Mouse (Mus musculus) layer of hippocampus, adult 18-20 months (tissue): ENCODE results near the gene Gm9857. TPM values are rescaled to one million over a fixed set of nuclear protein-coding genes. Genes with fewer than 3 reads are reported as not detected.
A peak's percentile ranks its signal among the peaks of the same experiment; 100 is the strongest.

ENCODE experiments used
- DNase-seq, 2 experiments: peaks; one replicate each; pipeline ENCODE4 v3.0.0; 2022; ENCODE audit warnings: low spot score in 2 of 2
- total RNA-seq, 2 experiments: library from RNA; stranded (reverse); gene quantifications; 2 replicates each; pipeline ENCODE4 v1.2.3; 2021

The Gm9857 gene
- total RNA-seq, 2 experiments from 2014 or later: not detected

GRCm38 (mm10) chr3:108925677-108926076 is 14.6 kb downstream of the Gm9857 start:
- no peak for DNase-seq

- no peak for DNase-seq
Measured at GRCm38 (mm10) chr3:108921822-108922221, 18.4 kb downstream of the Gm9857 start.

DNA sequence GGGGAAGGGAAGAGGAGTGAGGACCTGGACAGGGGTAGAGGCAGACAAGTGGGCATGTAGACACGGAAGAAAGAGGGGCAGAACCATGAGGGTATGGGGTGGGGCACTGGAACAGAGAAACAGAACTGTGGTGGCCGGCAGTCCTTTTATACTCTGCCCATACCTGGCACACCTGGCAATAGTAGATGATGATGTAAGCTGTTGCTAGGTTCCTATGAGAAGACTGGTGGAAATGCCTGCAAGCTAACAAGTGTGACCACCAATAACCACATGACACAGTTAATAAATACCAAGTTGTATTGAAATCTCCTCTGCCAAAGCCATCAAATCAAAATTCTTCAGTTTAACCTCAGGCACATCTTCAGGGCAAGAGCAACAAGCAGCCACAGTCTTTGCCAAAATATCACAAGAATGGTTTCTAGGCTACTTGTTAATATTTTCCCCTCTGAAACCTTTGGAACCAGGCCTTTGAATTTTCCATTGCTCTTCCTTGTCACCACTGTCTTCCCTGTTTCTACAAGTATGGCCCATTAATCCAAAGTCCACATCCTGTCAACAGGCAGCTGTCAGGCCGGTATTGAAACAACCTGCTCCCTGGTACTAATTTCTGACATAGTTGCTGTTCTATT is 19.7 kb downstream of the Gm9857 start:
- no peak for DNase-seq

GRCm38 (mm10) chr3:108918852-108919251 is 21.4 kb downstream of the Gm9857 start:
- DNase-seq: no peak

DNA sequence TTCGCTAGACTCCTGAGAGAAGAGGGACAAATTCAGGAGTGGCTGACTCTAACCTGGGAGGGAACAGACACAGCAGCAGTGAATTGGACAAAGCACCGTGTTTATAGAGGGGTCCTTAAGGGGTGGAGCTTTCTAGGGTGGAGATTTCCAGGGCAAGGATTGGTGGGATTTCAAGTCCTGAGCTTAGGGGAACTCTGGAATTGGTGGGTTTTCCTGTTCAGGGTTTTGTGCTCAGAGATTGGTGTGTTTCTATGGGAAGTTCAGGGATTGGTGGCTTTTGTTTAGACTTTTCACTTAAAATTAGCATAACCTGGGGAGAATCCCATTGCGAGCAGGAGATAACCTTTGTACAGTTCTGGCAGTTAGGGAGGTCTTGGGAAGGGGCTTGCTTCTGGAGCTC is 22.3 kb downstream of the Gm9857 start:
- DNase-seq: no peak

GRCm38 (mm10) chr3:108916857-108917256 is 23.4 kb downstream of the Gm9857 start:
- DNase-seq: peak in 1 of 2 experiments; percentile 28

GRCm38 (mm10) chr3:108915999-108916398 is 24.2 kb downstream of the Gm9857 start:
- peak; percentile 42 to 83 for DNase-seq

GRCm38 (mm10) chr3:108911548-108912413 is 28.5 kb downstream of the Gm9857 start, which contains the start of gene Prpf38b:
TSS of gene Prpf38b (minus strand) at chr3:108911727.
- DNase-seq: peak; percentile 93 to 97

DNA sequence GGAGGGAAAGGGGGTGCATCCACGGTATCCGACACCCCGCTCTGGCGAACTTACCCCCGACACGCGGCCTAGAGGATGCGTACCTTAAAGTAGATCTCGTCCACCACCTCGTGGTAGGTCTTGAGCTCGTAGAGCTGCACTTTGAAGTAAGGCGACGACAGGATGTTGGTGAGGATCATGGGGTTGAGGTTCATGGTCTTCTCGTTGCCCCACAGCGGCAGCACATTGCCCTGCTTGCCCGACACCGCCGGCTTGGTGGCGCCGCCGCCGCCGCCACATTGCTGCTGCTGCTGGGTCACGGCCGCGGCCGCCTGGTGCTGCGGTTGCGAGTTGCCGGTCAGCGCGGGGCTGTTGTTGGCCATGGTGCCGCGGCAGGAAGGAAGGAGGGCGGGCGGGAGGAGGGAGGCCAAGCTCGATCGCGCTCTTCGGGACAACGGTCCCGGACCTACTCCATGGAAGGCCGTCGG is 29.1 kb downstream of the Gm9857 start:
- peak; percentile 25 to 54 for DNase-seq

GRCm38 (mm10) chr3:108910303-108911080 is 29.8 kb downstream of the Gm9857 start:
- no peak for DNase-seq

GRCm38 (mm10) chr3:108902934-108903333 is 37.3 kb downstream of the Gm9857 start:
- no peak for DNase-seq

- DNase-seq: no peak
Measured at GRCm38 (mm10) chr3:108902038-108902437, 38.2 kb downstream of the Gm9857 start.

DNA sequence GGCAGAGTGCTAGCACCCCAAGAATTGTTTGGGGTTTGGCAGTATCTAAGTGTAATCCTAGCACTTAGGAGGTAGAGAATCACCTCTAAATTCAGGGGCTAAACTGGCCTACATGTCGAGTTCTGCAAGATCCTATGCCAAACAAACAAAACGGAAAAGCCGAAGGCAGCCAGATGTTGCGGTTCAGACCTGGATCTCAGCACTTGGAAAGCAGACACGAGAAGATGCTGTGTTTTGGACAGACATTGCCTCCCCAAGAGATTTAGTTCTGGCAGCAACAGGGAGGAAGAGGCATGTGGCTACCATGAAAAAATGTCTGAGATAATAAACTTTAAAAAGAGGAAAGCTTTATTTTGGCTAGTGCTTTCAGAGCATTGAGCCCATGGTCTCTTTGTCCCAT is 39.6 kb downstream of the Gm9857 start:
- no peak for DNase-seq

DNA sequence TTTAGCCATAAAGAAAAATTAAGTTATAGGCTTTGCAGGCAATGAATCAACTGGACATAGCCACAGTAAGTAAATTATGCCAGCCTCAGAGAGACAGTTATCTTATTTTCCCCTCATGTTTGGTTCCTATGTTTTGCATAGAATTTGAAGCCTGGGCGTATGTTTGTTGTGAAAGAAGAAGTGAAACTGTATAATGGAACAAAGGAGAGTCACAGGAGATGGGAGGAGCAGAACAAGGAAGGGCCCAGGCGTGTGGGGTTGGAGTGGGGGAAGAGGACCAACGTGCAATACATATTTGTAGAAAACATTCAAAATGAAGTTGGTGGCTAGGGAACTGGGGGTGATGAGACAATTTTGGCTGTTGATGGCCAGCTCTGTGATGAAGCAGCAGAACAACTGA is 40.1 kb downstream of the Gm9857 start:
- no peak for DNase-seq

- DNase-seq: no peak
Measured at GRCm38 (mm10) chr3:108898640-108899039, 41.6 kb downstream of the Gm9857 start.

DNA sequence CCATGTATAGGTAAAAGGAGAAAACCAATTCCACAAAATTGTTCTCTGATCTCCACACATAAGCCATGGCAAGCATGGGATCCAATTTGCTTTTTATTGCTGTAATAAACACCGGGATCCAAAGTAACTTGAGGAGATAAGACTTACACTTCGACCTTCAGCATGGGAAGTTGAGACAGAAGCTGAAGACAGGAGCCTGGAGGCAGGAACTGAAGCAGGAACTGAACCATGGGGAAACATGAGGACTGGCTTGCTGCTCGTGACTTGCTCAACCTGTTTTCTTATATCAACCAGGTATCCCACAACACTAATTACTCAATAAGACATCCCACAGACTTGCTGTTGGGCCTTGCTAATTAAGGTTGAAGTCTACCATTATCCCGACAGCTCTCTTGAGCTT is 47.3 kb downstream of the Gm9857 start:
- no peak for DNase-seq

GRCm38 (mm10) chr3:108892080-108892479 is 48.2 kb downstream of the Gm9857 start:
- DNase-seq: no peak
